Mouse (Mus musculus): ENCODE measurements around the gene Gm37240. TPM values are rescaled to one million over a fixed set of nuclear protein-coding genes. Genes with fewer than 3 reads are reported as not detected.

Gene Gm37240
- polyA plus RNA-seq, 1 experiment from 2014 or later: 18.1 TPM

- Histone ChIP-seq H3K36me3 (ENCODE audit: control insufficient read depth, insufficient read depth, low read length) (no peaks in the 10 kb centered on the region), H3K9me3 (ENCODE audit: control insufficient read depth, low read length) (no peaks in the 10 kb centered on the region), H3K4me2 (replicated peaks; ENCODE audit: low read depth) (no peak overlapping the region), H3K27me3 (ENCODE audit: control insufficient read depth, insufficient read depth, low read length) (no peaks in the 10 kb centered on the region), H3K4me1 (replicated peaks; ENCODE audit: control insufficient read depth, insufficient read depth) (no peaks in the 10 kb centered on the region), H3K4me3 (ENCODE audit: low read depth, low read length) (no peak overlapping the region), H3K9ac (ENCODE audit: low read length) (no peak overlapping the region), H3K27ac (replicated peaks) (no peak overlapping the region)
- TF ChIP-seq EP300 (optimal IDR thresholded peaks at IDR 0.05) (no peak), CTCF (IDR thresholded peaks at IDR 0.05; ENCODE audit: low read depth) (no peak)
- no peak for ATAC-seq (ENCODE audit: low FRiP score, low TSS enrichment)
- WGBS: 65% methylated on average over 4 of the region's 4 CpGs
- DNase-seq (ENCODE audit: low spot score): no peak
Measured at GRCm38 (mm10) chr3:85592067-85592466, 295.3 kb downstream of the Gm37240 start.

DNA sequence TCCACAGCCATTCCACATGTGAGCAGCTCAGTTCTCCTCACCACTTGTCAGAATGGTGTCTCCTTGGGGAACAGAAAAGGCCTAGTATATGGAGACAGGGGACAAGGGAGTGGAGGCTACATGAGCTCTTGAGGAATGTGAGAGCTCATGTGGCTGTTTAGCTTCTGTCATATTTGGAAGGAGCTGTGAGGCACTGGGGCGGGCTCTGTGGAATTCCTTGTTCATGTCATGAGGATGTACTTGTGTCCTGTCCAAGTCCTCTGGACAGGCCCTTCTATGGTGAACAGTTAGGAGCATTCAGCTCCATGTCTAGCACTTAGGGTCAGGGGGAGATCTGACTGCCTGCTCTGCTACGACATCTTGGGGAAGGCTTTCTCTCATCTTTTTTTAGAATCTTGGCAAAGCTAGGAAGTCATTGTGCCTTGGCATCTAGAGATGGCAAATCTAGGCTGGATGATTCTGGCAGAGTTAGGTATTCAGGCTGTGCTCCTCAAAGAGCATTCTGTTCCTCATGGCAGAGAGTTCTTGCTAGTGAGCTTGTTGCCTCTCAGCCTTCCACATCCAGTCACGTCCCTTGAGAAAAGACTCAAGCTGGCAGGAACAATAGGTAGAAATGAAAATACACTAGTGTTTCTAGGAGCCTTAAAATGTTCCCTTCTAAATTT is 297.1 kb downstream of the Gm37240 start:
- H3K27me3 ChIP-seq (ENCODE audit: control insufficient read depth, insufficient read depth, low read length): no peaks in the 10 kb centered on the region
- ATAC-seq (ENCODE audit: low FRiP score, low TSS enrichment): no peak
- H3K4me1 ChIP-seq (replicated peaks; ENCODE audit: control insufficient read depth, insufficient read depth): no peaks in the 10 kb centered on the region
- H3K4me2 ChIP-seq (replicated peaks; ENCODE audit: low read depth): no peak overlapping the region
- WGBS: 79% methylated on average over 3 of the region's 3 CpGs
- H3K36me3 ChIP-seq (ENCODE audit: control insufficient read depth, insufficient read depth, low read length): no peaks in the 10 kb centered on the region
- H3K9ac ChIP-seq (ENCODE audit: low read length): no peak overlapping the region
- no peaks in the 10 kb centered on the region for H3K9me3 ChIP-seq (ENCODE audit: control insufficient read depth, low read length)
- no peak overlapping the region for H3K27ac ChIP-seq (replicated peaks)
- no peak overlapping the region for H3K4me3 ChIP-seq (ENCODE audit: low read depth, low read length)
- TF ChIP-seq EP300 (optimal IDR thresholded peaks at IDR 0.05) (no peak), CTCF (IDR thresholded peaks at IDR 0.05; ENCODE audit: low read depth) (no peak)
- DNase-seq (ENCODE audit: low spot score): no peak

- WGBS: 35% methylated on average over 2 of the region's 2 CpGs
Measured at GRCm38 (mm10) chr3:85588701-85589100, 298.6 kb downstream of the Gm37240 start.

GRCm38 (mm10) chr3:85584966-85585365 is 302.4 kb downstream of the Gm37240 start:
- Histone ChIP-seq H3K9me3 (ENCODE audit: control insufficient read depth, low read length) (no peaks in the 10 kb centered on the region), H3K4me1 (replicated peaks; ENCODE audit: control insufficient read depth, insufficient read depth) (no peaks in the 10 kb centered on the region), H3K9ac (ENCODE audit: low read length) (no peak overlapping the region), H3K4me2 (replicated peaks; ENCODE audit: low read depth) (no peak overlapping the region), H3K36me3 (ENCODE audit: control insufficient read depth, insufficient read depth, low read length) (no peaks in the 10 kb centered on the region), H3K4me3 (ENCODE audit: low read depth, low read length) (no peak overlapping the region), H3K27ac (replicated peaks) (no peak overlapping the region), H3K27me3 (ENCODE audit: control insufficient read depth, insufficient read depth, low read length) (no peaks in the 10 kb centered on the region)
- whole genome bisulfite sequencing: 85% methylated on average over 4 of the region's 4 CpGs
- TF ChIP-seq EP300 (optimal IDR thresholded peaks at IDR 0.05) (no peak), CTCF (IDR thresholded peaks at IDR 0.05; ENCODE audit: low read depth) (no peak)
- DNase-seq (ENCODE audit: low spot score) (no peak), ATAC-seq (ENCODE audit: low FRiP score, low TSS enrichment) (no peak)

More at GRCm38 (mm10) chr3:85588701-85589100, 298.6 kb downstream of the Gm37240 start:
- H3K27ac ChIP-seq (replicated peaks): no peak overlapping the region
- ATAC-seq (ENCODE audit: low FRiP score, low TSS enrichment) (peak; percentile 92), DNase-seq (ENCODE audit: low spot score) (no peak)
- H3K4me3 ChIP-seq (ENCODE audit: low read depth, low read length): no peak overlapping the region
- no peak overlapping the region for H3K9ac ChIP-seq (ENCODE audit: low read length)
- no peaks in the 10 kb centered on the region for H3K27me3 ChIP-seq (ENCODE audit: control insufficient read depth, insufficient read depth, low read length)
- H3K4me2 ChIP-seq (replicated peaks; ENCODE audit: low read depth): no peak overlapping the region
- H3K4me1 ChIP-seq (replicated peaks; ENCODE audit: control insufficient read depth, insufficient read depth): no peaks in the 10 kb centered on the region
- no peak for TF ChIP-seq CTCF (IDR thresholded peaks at IDR 0.05; ENCODE audit: low read depth)
- TF ChIP-seq EP300 (optimal IDR thresholded peaks at IDR 0.05): no peak
- no peaks in the 10 kb centered on the region for H3K36me3 ChIP-seq (ENCODE audit: control insufficient read depth, insufficient read depth, low read length)
- H3K9me3 ChIP-seq (ENCODE audit: control insufficient read depth, low read length): no peaks in the 10 kb centered on the region

DNA sequence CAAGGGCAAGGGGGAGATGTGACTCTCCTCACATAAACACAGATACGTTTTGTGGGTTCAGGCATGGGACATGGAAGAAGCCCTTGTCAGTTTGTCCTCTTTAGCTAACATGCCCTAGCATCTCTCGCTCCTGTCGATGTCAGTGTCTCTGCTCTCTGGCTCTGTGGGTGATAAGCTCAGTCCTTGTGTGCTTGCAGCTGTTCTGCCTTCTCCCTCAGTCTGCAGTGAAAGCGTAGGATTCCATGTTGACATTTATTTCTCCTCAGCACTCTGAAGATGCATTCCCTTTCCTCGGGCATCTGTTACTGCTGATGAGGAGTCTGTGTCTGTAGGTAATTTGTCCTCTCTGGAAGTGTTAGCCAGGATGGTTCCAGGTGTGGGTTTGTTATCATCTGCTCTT is 304.1 kb downstream of the Gm37240 start:
- TF ChIP-seq CTCF (IDR thresholded peaks at IDR 0.05; ENCODE audit: low read depth) (no peak), EP300 (optimal IDR thresholded peaks at IDR 0.05) (no peak)
- ATAC-seq (ENCODE audit: low FRiP score, low TSS enrichment) (no peak), DNase-seq (ENCODE audit: low spot score) (no peak)
- no peaks in the 10 kb centered on the region for H3K27me3 ChIP-seq (ENCODE audit: control insufficient read depth, insufficient read depth, low read length)
- H3K27ac ChIP-seq (replicated peaks): no peak overlapping the region
- H3K4me1 ChIP-seq (replicated peaks; ENCODE audit: control insufficient read depth, insufficient read depth): no peaks in the 10 kb centered on the region
- H3K9me3 ChIP-seq (ENCODE audit: control insufficient read depth, low read length): no peaks in the 10 kb centered on the region
- H3K9ac ChIP-seq (ENCODE audit: low read length): no peak overlapping the region
- WGBS: 82% methylated on average over 5 of the region's 5 CpGs
- no peak overlapping the region for H3K4me2 ChIP-seq (replicated peaks; ENCODE audit: low read depth)
- H3K36me3 ChIP-seq (ENCODE audit: control insufficient read depth, insufficient read depth, low read length): no peaks in the 10 kb centered on the region
- no peak overlapping the region for H3K4me3 ChIP-seq (ENCODE audit: low read depth, low read length)

DNA sequence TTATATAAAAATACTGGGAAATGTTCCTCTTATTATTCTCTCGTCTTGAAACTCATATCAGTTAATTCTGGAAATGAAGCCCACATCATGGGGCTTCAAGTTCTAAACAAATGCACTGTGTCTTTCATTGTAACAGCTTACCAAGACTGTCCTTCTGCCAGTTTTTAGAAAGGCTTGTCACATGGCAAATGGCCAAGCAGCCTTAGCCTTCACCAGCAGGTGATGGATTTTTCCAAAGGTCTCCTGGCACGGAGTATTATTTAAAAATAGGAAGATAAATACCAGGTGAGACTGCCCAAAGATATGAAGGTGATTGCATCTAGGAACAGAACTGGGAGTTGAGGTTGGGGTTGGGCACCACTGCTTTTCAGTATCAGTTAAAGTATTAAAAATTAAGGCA is 304.6 kb downstream of the Gm37240 start:
- TF ChIP-seq CTCF (IDR thresholded peaks at IDR 0.05; ENCODE audit: low read depth): no peak
- TF ChIP-seq EP300 (optimal IDR thresholded peaks at IDR 0.05): no peak
- no peak for DNase-seq (ENCODE audit: low spot score)
- WGBS: 57% methylated on average over 2 of the region's 2 CpGs
- H3K27me3 ChIP-seq (ENCODE audit: control insufficient read depth, insufficient read depth, low read length): no peaks in the 10 kb centered on the region
- no peaks in the 10 kb centered on the region for H3K9me3 ChIP-seq (ENCODE audit: control insufficient read depth, low read length)
- H3K9ac ChIP-seq (ENCODE audit: low read length): no peak overlapping the region
- H3K36me3 ChIP-seq (ENCODE audit: control insufficient read depth, insufficient read depth, low read length): no peaks in the 10 kb centered on the region
- no peak overlapping the region for H3K27ac ChIP-seq (replicated peaks)
- no peak overlapping the region for H3K4me3 ChIP-seq (ENCODE audit: low read depth, low read length)
- no peak for ATAC-seq (ENCODE audit: low FRiP score, low TSS enrichment)
- H3K4me2 ChIP-seq (replicated peaks; ENCODE audit: low read depth): no peak overlapping the region
- no peaks in the 10 kb centered on the region for H3K4me1 ChIP-seq (replicated peaks; ENCODE audit: control insufficient read depth, insufficient read depth)
